Mouse (Mus musculus) heart, embryonic 16.5 days (tissue): ENCODE measurements around the gene Mphosph9. TPM values are rescaled to one million over a fixed set of nuclear protein-coding genes. Genes with fewer than 3 reads are reported as not detected.
A peak's percentile ranks its signal among the peaks of the same experiment; 100 is the strongest.

Experiments used
- ATAC-seq: fragments of 200-750 bp; cut with Nextera tagmentation; replicated peaks from 2 replicates; pipeline ENCODE4 v1.8.0; 2017; ENCODE audit warnings: moderate number of reproducible peaks; ENCODE audit not compliant: insufficient read depth, low FRiP score; ENCODE audit errors: extremely low read depth
- H3K27ac ChIP-seq: fragments of 300-500 bp; sonication (generic); 2 replicates; pipeline ENCODE4 v1.5.1; 2014; ENCODE audit warnings: mild to moderate bottlenecking, low read length, control low read depth, moderate library complexity
- H3K27me3 ChIP-seq: fragments of 300-500 bp; sonication (generic); 2 replicates; pipeline ENCODE4 v1.6.1; 2014; ENCODE audit warnings: low read length, mixed read lengths; ENCODE audit not compliant: control insufficient read depth, insufficient read depth
- H3K36me3 ChIP-seq: fragments of 300-500 bp; sonication (generic); 2 replicates; pipeline ENCODE4 v1.6.1; 2014; ENCODE audit not compliant: control insufficient read depth, insufficient read depth
- H3K4me1 ChIP-seq: fragments of 300-500 bp; sonication (generic); 2 replicates; pipeline ENCODE4 v1.6.1; 2014; ENCODE audit warnings: low read length, mixed read lengths; ENCODE audit not compliant: control insufficient read depth, insufficient read depth
- H3K4me2 ChIP-seq: fragments of 300-500 bp; sonication (generic); 2 replicates; pipeline ENCODE4 v1.6.1; 2014; ENCODE audit warnings: low read depth, mild to moderate bottlenecking, control low read depth, low read length
- H3K4me3 ChIP-seq: fragments of 300-500 bp; sonication (generic); 2 replicates; pipeline ENCODE4 v1.5.1; 2014; ENCODE audit warnings: mild to moderate bottlenecking, control low read depth, low read length
- H3K9ac ChIP-seq: fragments of 300-500 bp; sonication (generic); 2 replicates; pipeline ENCODE4 v1.6.1; 2014; ENCODE audit warnings: low read length, control low read depth
- H3K9me3 ChIP-seq: fragments of 300-500 bp; sonication (generic); replicated peaks from 2 replicates; pipeline ENCODE4 v1.6.1; 2016; ENCODE audit warnings: low read length; ENCODE audit not compliant: control insufficient read depth
- WGBS: fragments of 180-500 bp; shearing (Covaris S2); extraction: QIAGEN DNeasy Blood & Tissue Kit; methylation state at CpG from one replicate; pipeline ENCODE4 v1.1.7; 2014; 5-methylcytosine and 5-hydroxymethylcytosine counted together
- polyA plus RNA-seq: library from polyadenylated mRNA; unstranded; fragments of >200 nt; fragmentation: Nextera tagmentation; extraction: Ambion mirVana; gene quantifications from 2 replicates; pipeline ENCODE4 v1.2.1, GENCODE M21; 2015

Mphosph9 gene
- polyA plus RNA-seq, 1 experiment from 2014 or later = 8.7 TPM

DNA sequence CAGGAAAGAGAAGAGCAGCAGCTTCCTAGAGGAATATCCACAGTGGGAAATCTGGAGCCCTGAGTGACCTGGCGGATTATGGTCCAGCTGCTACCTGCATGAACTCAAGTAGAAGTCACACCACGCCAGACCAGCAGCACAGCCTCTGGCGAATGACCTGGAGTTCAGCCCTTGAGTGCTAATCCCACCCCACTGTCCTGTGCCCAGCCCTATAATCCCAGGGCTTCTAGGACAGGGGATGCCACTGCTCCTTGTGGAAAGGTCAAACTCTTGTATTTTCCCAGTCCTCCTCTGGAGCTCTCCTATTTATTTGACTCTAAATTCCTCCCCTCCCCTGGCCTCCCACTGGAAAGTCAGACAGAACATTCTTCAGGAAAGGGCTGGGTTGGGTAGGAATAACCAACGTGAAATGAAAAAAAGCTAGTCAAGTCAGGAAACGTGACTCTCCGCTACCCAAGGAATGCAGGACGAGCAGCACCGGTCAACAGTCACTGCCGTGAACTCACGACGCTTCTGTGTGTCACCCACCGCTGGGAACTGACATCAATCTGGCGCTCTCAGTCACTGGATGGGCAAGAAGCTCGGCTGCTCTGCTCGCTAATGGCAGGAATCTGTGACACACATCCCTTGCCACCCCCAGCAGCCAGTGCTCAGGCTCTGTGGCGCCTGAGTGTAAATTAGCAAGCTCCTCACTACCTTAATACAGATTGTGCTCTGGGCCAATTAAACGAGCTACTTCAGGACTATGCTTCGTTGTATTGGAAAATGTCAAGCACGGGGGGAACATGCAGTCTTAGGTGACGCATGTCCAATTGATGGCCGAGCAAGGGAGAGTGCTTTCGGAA lies 86.7 kb downstream of the Mphosph9 start:
- peaks cover 45% of the 10 kb centered on the region for H3K4me1 ChIP-seq
- H3K27ac ChIP-seq = peak overlapping the region; percentile 67
- no peaks in the 10 kb centered on the region for H3K27me3 ChIP-seq
- 0 out of 2 replicates have a peak, but pooled peaks have one; percentile 14 for ATAC-seq
- peak overlapping the region; percentile 31 for H3K9ac ChIP-seq
- H3K4me2 ChIP-seq = peak overlapping the region; percentile 15
- 26% methylated on average over 22 of the region's 22 CpGs for WGBS
- H3K36me3 ChIP-seq = peaks cover 19% of the 10 kb centered on the region
- H3K9me3 ChIP-seq = no peaks in the 10 kb centered on the region
- H3K4me3 ChIP-seq = no peak overlapping the region

DNA sequence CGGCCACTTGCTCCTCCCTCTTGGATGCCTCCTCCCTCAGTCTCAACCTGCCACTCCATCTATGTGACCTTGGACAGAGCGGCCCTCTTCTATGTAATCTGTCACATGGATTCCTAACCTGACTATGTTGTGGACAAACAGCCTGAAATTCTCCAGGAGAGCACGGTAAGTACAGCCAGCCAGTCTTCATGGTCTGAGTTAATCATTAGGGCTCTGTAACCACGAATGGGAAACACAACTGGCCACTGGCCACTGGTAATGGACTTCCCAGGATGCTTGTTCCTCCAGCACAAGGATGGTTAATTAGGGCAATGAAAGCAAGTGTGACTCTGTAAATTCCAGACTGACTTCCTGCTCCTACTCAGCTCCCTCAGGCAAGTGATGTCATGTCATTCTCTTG lies 91.6 kb downstream of the Mphosph9 start:
- H3K4me3 ChIP-seq = no peak overlapping the region
- no peaks in the 10 kb centered on the region for H3K9me3 ChIP-seq
- H3K4me2 ChIP-seq = no peak overlapping the region
- peaks cover 55% of the 10 kb centered on the region for H3K4me1 ChIP-seq
- H3K9ac ChIP-seq = no peak overlapping the region
- ATAC-seq = no peak
- no peaks in the 10 kb centered on the region for H3K27me3 ChIP-seq
- 50% methylated on average over 4 of the region's 4 CpGs for WGBS
- H3K27ac ChIP-seq = peak overlapping the region; percentile 26
- no peaks in the 10 kb centered on the region for H3K36me3 ChIP-seq

DNA sequence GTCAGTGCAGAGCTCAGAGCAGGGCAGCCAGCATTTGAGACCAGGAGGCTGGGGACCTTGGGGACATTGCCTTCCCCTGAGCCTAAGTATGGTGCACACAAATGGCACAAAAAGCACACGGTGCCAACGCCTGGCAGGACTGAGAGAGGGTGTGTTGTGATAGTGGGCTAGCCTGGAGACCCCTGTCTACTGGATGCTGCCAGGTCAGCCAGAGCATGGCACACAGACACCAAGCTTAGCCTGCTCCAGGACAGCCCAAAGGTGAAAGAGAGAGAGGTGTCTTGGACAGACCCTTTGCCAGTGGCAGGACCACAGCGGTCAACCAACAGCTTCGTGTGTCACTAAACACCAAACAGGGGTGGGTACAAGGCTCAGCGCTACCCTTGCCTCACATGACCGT lies 93.0 kb downstream of the Mphosph9 start:
- H3K27ac ChIP-seq = peak overlapping the region; percentile 79
- no peaks in the 10 kb centered on the region for H3K9me3 ChIP-seq
- no peaks in the 10 kb centered on the region for H3K27me3 ChIP-seq
- H3K4me1 ChIP-seq = peaks cover 53% of the 10 kb centered on the region
- ATAC-seq = no peak
- H3K4me3 ChIP-seq = no peak overlapping the region
- no peaks in the 10 kb centered on the region for H3K36me3 ChIP-seq
- peak overlapping the region; percentile 34 for H3K4me2 ChIP-seq
- 89% methylated on average over 6 of the region's 6 CpGs for WGBS
- peak overlapping the region; percentile 55 for H3K9ac ChIP-seq

DNA sequence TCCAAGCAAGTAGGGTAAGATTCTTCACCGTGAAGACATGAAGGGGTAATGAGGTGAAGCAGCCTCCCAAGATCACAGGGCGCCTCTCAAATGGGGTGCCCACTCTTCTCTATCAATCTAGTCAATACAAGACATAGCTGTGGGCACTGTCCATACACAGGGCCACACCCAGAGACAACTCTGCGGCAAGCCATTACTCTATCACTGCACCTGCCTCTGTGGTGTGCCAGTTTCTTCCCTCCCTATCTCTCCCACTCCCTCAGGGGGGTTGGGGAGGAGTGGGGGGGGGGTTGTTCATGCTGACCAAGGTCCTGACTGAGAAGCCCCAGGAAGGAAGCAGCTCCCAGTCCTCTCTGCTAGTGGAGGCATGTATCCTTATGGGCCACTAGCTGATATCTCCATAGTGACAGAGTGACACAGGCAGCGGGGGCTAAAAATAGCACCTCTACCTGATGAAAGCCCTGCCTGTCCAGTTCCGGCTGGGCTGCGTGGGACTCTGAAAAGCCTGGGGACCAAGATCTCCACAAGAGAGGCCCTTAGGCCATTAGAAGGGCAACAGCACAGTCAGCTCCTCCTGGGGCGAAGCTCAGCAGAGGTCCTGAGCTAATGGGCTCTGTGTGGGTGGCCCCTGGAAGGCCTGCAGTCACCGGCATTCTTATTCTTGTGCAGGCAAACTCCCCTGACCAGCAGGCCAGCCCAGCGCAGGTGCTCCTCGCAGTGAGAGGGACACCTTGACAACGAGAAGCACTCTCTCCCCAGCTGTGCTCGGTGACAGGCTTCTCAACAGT lies 93.7 kb downstream of the Mphosph9 start:
- H3K36me3 ChIP-seq = no peaks in the 10 kb centered on the region
- peak overlapping the region; percentile 55 for H3K9ac ChIP-seq
- H3K4me3 ChIP-seq = no peak overlapping the region
- peak overlapping the region; percentile 34 for H3K4me2 ChIP-seq
- H3K9me3 ChIP-seq = no peaks in the 10 kb centered on the region
- H3K27ac ChIP-seq = peak overlapping the region; percentile 79
- H3K27me3 ChIP-seq = no peaks in the 10 kb centered on the region
- 36% methylated on average over 12 of the region's 12 CpGs for WGBS
- ATAC-seq = peak; percentile 66
- peaks cover 53% of the 10 kb centered on the region for H3K4me1 ChIP-seq

GRCm38 (mm10) chr5:124233144-124233465 lies 94.7 kb downstream of the Mphosph9 start:
- Histone ChIP-seq H3K27me3 (no peaks in the 10 kb centered on the region), H3K9me3 (no peaks in the 10 kb centered on the region), H3K36me3 (no peaks in the 10 kb centered on the region), H3K4me2 (peak overlapping the region; percentile 1; the same call in 1 of the 2 replicates), H3K4me3 (no peak overlapping the region), H3K4me1 (peaks cover 53% of the 10 kb centered on the region), H3K9ac (peak overlapping the region; percentile 3; the same call in 1 of the 2 replicates), H3K27ac (peak overlapping the region; percentile 79)
- ATAC-seq = peak; percentile 29; the same call in 1 of the 2 replicates
- WGBS = 53% methylated on average over 8 of the region's 8 CpGs

GRCm38 (mm10) chr5:124232360-124233143 lies 95.2 kb downstream of the Mphosph9 start:
- peak overlapping the region; percentile 79 for H3K27ac ChIP-seq
- no peaks in the 10 kb centered on the region for H3K36me3 ChIP-seq
- peak; percentile 59 for ATAC-seq
- no peaks in the 10 kb centered on the region for H3K9me3 ChIP-seq
- H3K27me3 ChIP-seq = no peaks in the 10 kb centered on the region
- peaks cover 53% of the 10 kb centered on the region for H3K4me1 ChIP-seq
- peak overlapping the region; percentile 3 for H3K4me2 ChIP-seq
- H3K9ac ChIP-seq = peak overlapping the region; percentile 23
- 34% methylated on average over 18 of the region's 18 CpGs for WGBS
- no peak overlapping the region for H3K4me3 ChIP-seq

DNA sequence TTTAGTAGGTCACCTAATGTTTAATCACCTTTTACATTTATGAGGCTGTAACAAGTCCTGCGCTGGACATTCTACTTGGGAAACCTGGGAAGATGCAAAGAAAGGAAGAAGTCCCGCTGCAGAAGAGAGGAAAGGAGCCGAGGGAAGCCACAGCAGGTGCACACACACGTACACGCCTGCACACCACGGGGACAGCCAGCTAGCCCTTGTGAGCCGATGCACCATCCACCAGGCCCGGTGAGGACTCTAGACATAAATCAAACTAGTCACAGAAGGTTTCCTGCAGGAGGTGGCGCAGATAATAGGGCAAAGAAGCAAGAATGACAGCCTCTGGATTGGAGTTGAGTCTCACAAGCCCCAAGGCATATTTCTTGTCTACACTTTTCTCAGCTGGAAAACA lies 97.3 kb downstream of the Mphosph9 start:
- 82% methylated on average over 9 of the region's 9 CpGs for WGBS
- H3K4me1 ChIP-seq = peaks cover 61% of the 10 kb centered on the region
- no peaks in the 10 kb centered on the region for H3K9me3 ChIP-seq
- peak overlapping the region; percentile 28; the same call in 1 of the 2 replicates for H3K9ac ChIP-seq
- H3K27ac ChIP-seq = no peak overlapping the region; the same call in none of the 2 replicates
- no peak overlapping the region for H3K4me2 ChIP-seq
- no peak for ATAC-seq
- no peak overlapping the region for H3K4me3 ChIP-seq
- no peaks in the 10 kb centered on the region for H3K27me3 ChIP-seq
- H3K36me3 ChIP-seq = no peaks in the 10 kb centered on the region

DNA sequence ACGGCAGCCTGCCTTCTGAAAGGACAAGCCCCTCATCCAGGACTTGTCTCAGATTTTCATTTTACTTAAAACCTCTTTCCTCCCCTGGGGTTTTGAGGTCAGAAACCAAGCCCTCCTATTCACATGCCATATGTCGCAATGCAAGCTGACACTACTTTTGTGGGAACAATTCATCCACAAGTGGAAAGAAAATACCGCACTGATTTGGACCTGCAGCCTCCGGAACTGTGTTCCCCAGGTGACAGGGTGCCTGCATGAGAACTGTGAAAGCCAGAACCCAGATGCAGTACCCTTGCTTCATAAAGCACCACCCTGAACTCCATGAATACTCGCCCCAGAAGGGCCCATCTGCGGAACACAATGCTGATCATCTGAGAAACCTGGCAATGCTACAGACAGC lies 100.6 kb downstream of the Mphosph9 start:
- Histone ChIP-seq H3K27ac (no peak overlapping the region), H3K36me3 (0 out of 2 replicates have a peak, but pooled peaks cover 2% of the 10 kb centered on the region), H3K4me1 (peaks cover 65% of the 10 kb centered on the region), H3K4me2 (no peak overlapping the region), H3K4me3 (no peak overlapping the region), H3K9ac (no peak overlapping the region), H3K9me3 (no peaks in the 10 kb centered on the region), H3K27me3 (no peaks in the 10 kb centered on the region)
- no peak for ATAC-seq
- WGBS = 60% methylated on average over 6 of the region's 6 CpGs
